Mouse (Mus musculus): ENCODE results near the gene Eif3i. TPM values are rescaled to one million over a fixed set of nuclear protein-coding genes. Genes with fewer than 3 reads are reported as not detected.

Eif3i gene
- polyA plus RNA-seq, 1 experiment = 185 TPM

- DNase-seq (ENCODE audit: low read depth in 1 of 2, low spot score in 2 of 2) = peak; percentile 74 to 83
- under 1% methylated on average over 18 of the region's 18 CpGs for WGBS
- peaks cover 15% of the 10 kb centered on the region for H3K36me3 ChIP-seq (ENCODE audit: control insufficient read depth, insufficient read depth, low read length)
- H3K27ac ChIP-seq (ENCODE audit: insufficient read depth, low read length) = peak overlapping the region; percentile 77
- no peaks in the 10 kb centered on the region for H3K27me3 ChIP-seq (ENCODE audit: control insufficient read depth, insufficient read depth, low read length)
- TF ChIP-seq CTCF (IDR thresholded peaks at IDR 0.05; ENCODE audit: extremely low read depth, insufficient read depth, insufficient read length, insufficient replicate concordance) (no peak), POLR2A (IDR thresholded peaks at IDR 0.05; ENCODE audit: low read depth, low read length) (no peak; the same call in 1 of the 2 replicates)
- H3K4me3 ChIP-seq (ENCODE audit: extremely low read depth, insufficient read depth, insufficient read length) = peak overlapping the region; percentile 85
- peaks cover 10% of the 10 kb centered on the region; the same call in 1 of the 2 replicates for H3K4me1 ChIP-seq (ENCODE audit: control insufficient read depth, insufficient read depth, insufficient read length)
Measured at GRCm38 (mm10) chr4:129624281-129625028, 24.0 kb upstream of the Eif3i start.

GRCm38 (mm10) chr4:129623681-129624091 lies 23.2 kb upstream of the Eif3i start, which contains the start of gene Ccdc28b:
Gene Ccdc28b (minus strand): TSS chr4:129623947.
- Histone ChIP-seq H3K36me3 (ENCODE audit: control insufficient read depth, insufficient read depth, low read length) (peaks cover 7% of the 10 kb centered on the region), H3K27me3 (ENCODE audit: control insufficient read depth, insufficient read depth, low read length) (no peaks in the 10 kb centered on the region), H3K27ac (ENCODE audit: insufficient read depth, low read length) (peak within 1 kb of the TSS; percentile 77), H3K4me1 (ENCODE audit: control insufficient read depth, insufficient read depth, insufficient read length) (peaks cover 10% of the 10 kb centered on the region; the same call in 1 of the 2 replicates), H3K4me3 (ENCODE audit: extremely low read depth, insufficient read depth, insufficient read length) (peak within 1 kb of the TSS; percentile 85)
- peak in 1 of 2 experiments; percentile 9 for DNase-seq (ENCODE audit: low read depth in 1 of 2, low spot score in 2 of 2)
- 0% methylated on average over 10 of the region's 10 CpGs for WGBS
- TF ChIP-seq POLR2A (IDR thresholded peaks at IDR 0.05; ENCODE audit: low read depth, low read length) = no peak
- no peak for TF ChIP-seq CTCF (IDR thresholded peaks at IDR 0.05; ENCODE audit: extremely low read depth, insufficient read depth, insufficient read length, insufficient replicate concordance)

- H3K4me3 ChIP-seq (ENCODE audit: extremely low read depth, insufficient read depth, insufficient read length) = peak overlapping the region; percentile 85
- TF ChIP-seq CTCF (IDR thresholded peaks at IDR 0.05; ENCODE audit: extremely low read depth, insufficient read depth, insufficient read length, insufficient replicate concordance) = no peak
- no peak for TF ChIP-seq POLR2A (IDR thresholded peaks at IDR 0.05; ENCODE audit: low read depth, low read length)
- 24% methylated on average over 8 of the region's 8 CpGs for WGBS
- H3K27ac ChIP-seq (ENCODE audit: insufficient read depth, low read length) = peak overlapping the region; percentile 20
- no peak for DNase-seq (ENCODE audit: low read depth in 1 of 2, low spot score in 2 of 2)
- no peaks in the 10 kb centered on the region for H3K27me3 ChIP-seq (ENCODE audit: control insufficient read depth, insufficient read depth, low read length)
- H3K4me1 ChIP-seq (ENCODE audit: control insufficient read depth, insufficient read depth, insufficient read length) = peaks cover 11% of the 10 kb centered on the region; the same call in 1 of the 2 replicates
- peaks cover 3% of the 10 kb centered on the region; the same call in 1 of the 2 replicates for H3K36me3 ChIP-seq (ENCODE audit: control insufficient read depth, insufficient read depth, low read length)
Measured at GRCm38 (mm10) chr4:129622803-129623535, 22.5 kb upstream of the Eif3i start.

- Histone ChIP-seq H3K4me3 (ENCODE audit: extremely low read depth, insufficient read depth, insufficient read length) (peak overlapping the region; percentile 85; the same call in 1 of the 2 replicates), H3K36me3 (ENCODE audit: control insufficient read depth, insufficient read depth, low read length) (no peaks in the 10 kb centered on the region; the same call in 1 of the 2 replicates), H3K4me1 (ENCODE audit: control insufficient read depth, insufficient read depth, insufficient read length) (peaks cover 12% of the 10 kb centered on the region; the same call in 1 of the 2 replicates), H3K27ac (ENCODE audit: insufficient read depth, low read length) (peak overlapping the region; percentile 20), H3K27me3 (ENCODE audit: control insufficient read depth, insufficient read depth, low read length) (no peaks in the 10 kb centered on the region)
- TF ChIP-seq CTCF (IDR thresholded peaks at IDR 0.05; ENCODE audit: extremely low read depth, insufficient read depth, insufficient read length, insufficient replicate concordance) (no peak), POLR2A (IDR thresholded peaks at IDR 0.05; ENCODE audit: low read depth, low read length) (no peak)
- WGBS = 88% methylated on average over 11 of the region's 11 CpGs
- DNase-seq (ENCODE audit: low read depth in 1 of 2, low spot score in 2 of 2) = no peak
Measured at GRCm38 (mm10) chr4:129622120-129622802, 21.8 kb upstream of the Eif3i start.

GRCm38 (mm10) chr4:129621283-129621841 lies 20.9 kb upstream of the Eif3i start:
- 69% methylated on average over 8 of the region's 8 CpGs for WGBS
- peak overlapping the region; percentile 37 for H3K27ac ChIP-seq (ENCODE audit: insufficient read depth, low read length)
- DNase-seq (ENCODE audit: low read depth in 1 of 2, low spot score in 2 of 2) = no peak
- TF ChIP-seq CTCF (IDR thresholded peaks at IDR 0.05; ENCODE audit: extremely low read depth, insufficient read depth, insufficient read length, insufficient replicate concordance) (no peak), POLR2A (IDR thresholded peaks at IDR 0.05; ENCODE audit: low read depth, low read length) (no peak)
- peak overlapping the region; percentile 15; the same call in 1 of the 2 replicates for H3K4me3 ChIP-seq (ENCODE audit: extremely low read depth, insufficient read depth, insufficient read length)
- no peaks in the 10 kb centered on the region; the same call in 1 of the 2 replicates for H3K36me3 ChIP-seq (ENCODE audit: control insufficient read depth, insufficient read depth, low read length)
- peaks cover 12% of the 10 kb centered on the region; the same call in 1 of the 2 replicates for H3K4me1 ChIP-seq (ENCODE audit: control insufficient read depth, insufficient read depth, insufficient read length)
- H3K27me3 ChIP-seq (ENCODE audit: control insufficient read depth, insufficient read depth, low read length) = no peaks in the 10 kb centered on the region
